Mouse (Mus musculus) subcutaneous adipose tissue, adult 2 months (tissue): ENCODE data around the gene Zfp759. TPM values are rescaled to one million over a fixed set of nuclear protein-coding genes. Genes with fewer than 3 reads are reported as not detected.

ENCODE experiments used
- polyA plus RNA-seq: library from polyadenylated mRNA; depleted of rRNA; stranded (reverse); fragments of >200 nt; gene quantifications from 2 replicates; pipeline ENCODE4 v1.2.3, GENCODE M21; 2012; ENCODE audit warnings: low replicate concordance; rRNA removed

The Zfp759 gene
- polyA plus RNA-seq = 0.43 and 0.59 TPM in 2 replicates

DNA sequence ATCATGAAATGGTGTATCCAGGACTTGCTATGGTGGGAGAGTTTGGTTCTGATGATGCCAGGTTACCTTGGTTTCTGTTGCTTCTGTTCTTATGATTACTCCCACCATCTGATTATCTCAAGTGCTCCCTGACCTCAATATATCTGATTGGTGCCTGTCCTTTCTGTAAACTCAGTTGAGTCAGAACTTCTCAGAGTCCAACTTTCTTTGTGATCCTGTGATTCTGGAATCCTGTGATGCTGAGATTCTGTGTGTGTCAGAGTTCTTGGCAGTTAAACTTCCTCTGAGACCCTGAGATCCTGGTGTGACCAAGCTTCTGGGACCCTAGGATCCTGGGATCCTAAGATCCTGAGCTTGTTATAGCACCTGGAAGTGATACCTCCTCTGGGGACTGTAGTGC, at the start of gene Zfp759:
Gene Zfp759, plus strand, starts transcription at position 301 of the 400 bp plus-strand sequence.

DNA sequence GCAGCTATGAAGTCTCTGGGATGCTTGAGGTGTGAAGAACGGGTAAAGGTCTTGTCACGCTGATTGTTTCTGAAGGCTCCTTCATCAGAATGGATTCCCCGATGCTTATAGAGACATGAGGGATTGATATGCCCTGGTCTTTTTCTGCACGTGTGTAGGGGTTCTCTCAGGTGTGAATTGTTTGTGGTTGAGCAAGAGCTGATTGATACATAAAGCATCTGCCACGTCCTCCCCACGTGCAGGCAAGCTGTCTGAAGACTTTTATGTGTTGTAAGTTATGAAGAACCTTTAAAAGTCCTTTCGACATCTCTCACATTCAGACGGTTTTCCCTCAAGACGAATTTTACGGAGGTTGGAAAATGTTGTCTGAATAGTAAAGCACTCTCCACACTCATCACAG, 23.6 kb upstream of the Zfp759 start, which contains the start of gene Zfp708:
Gene Zfp708, minus strand, starts transcription at position 101 of the 400 bp plus-strand sequence.

DNA sequence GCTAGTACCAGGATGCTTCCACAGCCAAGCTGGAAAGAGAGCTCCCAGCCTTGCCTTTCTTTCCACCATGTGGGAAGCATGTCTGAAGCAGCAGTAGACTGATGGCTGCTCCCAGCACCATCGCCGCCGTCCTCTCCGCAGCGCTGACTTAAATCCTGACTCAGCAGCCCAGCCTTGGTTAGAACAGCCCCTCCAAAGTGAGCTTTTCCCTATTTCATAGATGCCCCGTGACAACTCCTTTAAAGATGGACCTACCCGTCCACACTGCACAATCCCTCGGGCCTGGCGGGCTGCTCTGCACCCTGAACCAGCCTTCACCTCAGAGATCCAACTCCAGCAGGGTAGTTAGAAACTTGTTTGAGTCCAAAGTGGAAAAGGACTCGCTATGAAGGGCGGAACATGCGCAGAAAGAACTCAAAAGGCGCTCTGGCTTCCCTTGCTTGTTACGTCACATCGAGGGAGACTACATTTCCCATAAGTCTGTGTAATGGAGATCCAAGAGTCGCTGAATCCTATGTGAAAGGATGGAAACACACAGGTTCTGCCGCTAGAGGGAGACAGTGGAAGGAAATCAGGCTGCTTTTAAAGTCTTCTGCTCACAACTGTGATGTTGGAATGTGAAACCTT, 13.2 kb upstream of the Zfp759 start, which contains the start of gene Gm28557:
Gene Gm28557, minus strand, starts transcription at position 411 of the 627 bp plus-strand sequence.

DNA sequence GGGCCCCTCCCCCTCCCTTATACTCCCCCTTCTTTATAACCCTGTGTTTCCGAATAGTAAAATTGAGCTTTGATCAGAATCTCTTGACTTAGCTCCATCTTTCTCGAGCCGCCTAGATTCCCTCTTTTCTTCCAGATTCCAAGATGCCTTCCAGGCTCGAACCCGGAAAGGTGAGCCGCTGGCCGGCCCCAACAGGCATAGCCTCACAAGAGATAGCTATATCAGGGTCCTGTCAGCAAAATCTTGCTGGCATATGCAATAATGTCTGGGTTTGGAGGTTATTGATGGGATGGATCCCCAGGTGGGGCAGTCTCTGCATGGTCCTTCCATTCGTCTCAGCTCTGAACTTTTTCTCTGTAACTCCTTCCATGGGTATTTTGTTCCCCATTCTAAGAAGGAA, 5.3 kb upstream of the Zfp759 start, which contains the start of gene Rslcan18:
Gene Rslcan18, minus strand, starts transcription at position 101 of the 400 bp plus-strand sequence.

DNA sequence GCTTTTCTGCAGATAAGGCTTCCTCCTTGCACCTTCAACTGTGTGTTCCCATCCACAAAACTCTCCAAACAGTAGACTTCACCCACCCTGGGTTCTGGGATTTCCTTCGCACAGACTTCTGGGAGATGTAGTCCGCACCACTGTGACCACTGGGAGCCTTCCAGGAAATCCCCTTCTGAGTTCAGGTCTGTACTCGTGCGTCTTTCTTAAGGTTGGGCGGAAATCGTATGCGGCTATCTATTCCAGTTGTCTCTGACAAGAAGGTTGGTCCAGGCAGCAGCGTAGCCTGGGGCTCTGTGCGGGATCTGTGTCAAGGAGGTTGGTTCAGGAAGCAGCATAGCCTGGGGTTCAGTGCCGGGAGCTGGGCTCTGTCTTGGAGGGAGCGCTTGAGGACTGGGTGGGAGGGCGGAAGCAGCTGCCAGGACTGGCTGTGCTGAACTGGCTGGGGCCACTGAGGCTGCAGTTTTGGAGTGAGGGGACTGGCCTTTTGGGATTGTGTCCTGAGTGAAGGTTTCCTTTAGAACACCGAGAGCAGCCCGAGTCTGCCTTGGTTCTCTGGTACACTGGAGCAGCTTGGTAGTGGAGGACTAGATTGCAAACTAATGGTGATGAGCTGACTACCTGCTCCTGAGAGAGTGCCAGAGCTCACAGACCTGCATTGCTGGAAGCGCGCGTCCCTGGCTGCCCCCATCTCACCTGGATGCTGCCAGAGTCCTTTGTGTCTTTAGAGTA, 51.7 kb downstream of the Zfp759 start, which contains the start of gene Rsl1:
Gene Rsl1, plus strand, starts transcription at position 192 of the 732 bp plus-strand sequence.

Other genes with a start within 250 kb of the Zfp759 start
- 0.44 and 0.62 TPM in 2 replicates for gene Gm10767, start 216.7 kb upstream of the Zfp759 start, polyA plus RNA-seq
- gene Zfp712, start 60.5 kb upstream of the Zfp759 start, polyA plus RNA-seq = 0.14 and 0.35 TPM in 2 replicates
- gene Zfp708, start 23.7 kb upstream of the Zfp759 start, polyA plus RNA-seq = 0.60 TPM in 1 of 2 replicates, not detected in the other
- gene Gm28557, start 13.1 kb upstream of the Zfp759 start, polyA plus RNA-seq = 3.7 and 3.9 TPM in 2 replicates
- gene Rslcan18, start 5.4 kb upstream of the Zfp759 start, polyA plus RNA-seq = 0.27 and 0.40 TPM in 2 replicates
- 1.8 and 3.8 TPM in 2 replicates for gene Rsl1, start 51.5 kb downstream of the Zfp759 start, polyA plus RNA-seq
- gene Zfp455, start 72.8 kb downstream of the Zfp759 start, polyA plus RNA-seq = 0.33 and 0.71 TPM in 2 replicates
- 0.34 and 0.78 TPM in 2 replicates for gene Zfp458, start 156.8 kb downstream of the Zfp759 start, polyA plus RNA-seq
- 1.0 and 1.5 TPM in 2 replicates for gene Zfp457, start 184.8 kb downstream of the Zfp759 start, polyA plus RNA-seq
- gene Zfp595, start 210.9 kb downstream of the Zfp759 start, polyA plus RNA-seq = 0.95 and 1.3 TPM in 2 replicates
- gene Gm28044, start 238.9 kb downstream of the Zfp759 start, polyA plus RNA-seq = not detected in 2 replicates
- gene Zfp953, start 238.9 kb downstream of the Zfp759 start, polyA plus RNA-seq = 0.35 and 0.37 TPM in 2 replicates